Mouse (Mus musculus) induced T-regulatory cell, adult 2 months (primary cell): ENCODE results near the gene Gm28051.

Source experiments
- DNase-seq: peaks from one replicate; pipeline ENCODE4 v3.0.0-alpha.2; 2012; ENCODE audit warnings: low read depth

Gm28051 gene

DNA sequence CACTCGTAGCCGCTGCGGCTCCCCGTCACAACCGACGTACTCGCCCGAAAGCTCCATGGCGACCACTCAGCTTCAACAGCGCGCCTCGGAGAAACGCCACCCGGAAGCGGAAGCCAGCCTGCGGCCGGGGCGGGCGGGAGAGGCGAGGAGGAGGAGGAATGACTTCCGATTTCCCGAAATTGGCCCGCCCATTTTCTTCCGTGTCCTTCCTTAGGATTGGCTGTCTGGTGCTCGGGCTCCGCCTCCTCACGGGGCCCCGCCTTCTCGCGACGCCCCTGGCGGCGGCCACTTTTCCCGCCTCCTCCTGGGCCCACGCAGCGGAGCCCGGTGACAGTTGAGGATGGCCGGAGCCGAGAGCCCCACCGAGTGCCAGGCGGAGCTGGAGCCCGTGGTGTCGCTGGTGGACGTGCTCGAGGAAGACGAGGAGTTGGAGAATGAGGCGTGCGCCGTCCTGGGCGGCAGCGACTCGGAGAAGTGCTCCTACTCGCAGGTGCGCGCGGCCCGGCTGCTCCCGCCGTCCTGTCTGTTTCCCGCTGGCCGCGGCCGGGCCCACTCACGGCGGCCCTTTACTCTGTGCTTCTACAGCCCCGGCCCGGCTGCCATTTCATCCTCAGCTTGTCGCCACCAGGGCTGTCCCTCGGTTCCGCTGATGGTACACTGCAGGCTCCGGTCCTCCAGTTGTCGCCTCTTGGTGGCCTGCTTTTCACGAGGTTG is at the start of gene Gm28051, which contains the start of the genes Gon7 and Ubr7:
Gm28051 (minus strand) TSS at position 77 of the 714 bp plus-strand sequence.
Gon7 (minus strand) TSS at position 115 of the 714 bp plus-strand sequence.
Ubr7 (plus strand) TSS at position 279 of the 714 bp plus-strand sequence.
- peak; percentile 99 for DNase-seq

DNA sequence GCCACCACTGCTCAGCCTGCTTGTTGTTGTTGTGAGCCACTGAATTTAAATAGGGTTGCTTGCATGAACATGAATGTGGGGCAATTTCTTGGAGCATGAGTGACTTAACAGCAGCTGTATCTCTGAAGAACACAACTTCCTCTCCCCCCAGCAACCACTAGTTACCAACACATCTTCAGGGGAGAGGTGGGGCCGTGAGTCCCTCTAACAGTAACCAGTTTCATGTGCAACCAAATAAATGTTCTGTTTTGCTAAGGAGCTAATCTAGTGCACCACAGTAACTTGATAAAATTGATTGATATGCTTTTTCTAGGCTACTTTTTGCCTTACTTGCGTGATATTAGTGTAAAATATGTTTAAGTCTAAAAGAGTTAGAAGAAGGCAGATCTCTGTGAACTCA is 42.0 kb upstream of the Gm28051 start:
- DNase-seq: no peak

DNA sequence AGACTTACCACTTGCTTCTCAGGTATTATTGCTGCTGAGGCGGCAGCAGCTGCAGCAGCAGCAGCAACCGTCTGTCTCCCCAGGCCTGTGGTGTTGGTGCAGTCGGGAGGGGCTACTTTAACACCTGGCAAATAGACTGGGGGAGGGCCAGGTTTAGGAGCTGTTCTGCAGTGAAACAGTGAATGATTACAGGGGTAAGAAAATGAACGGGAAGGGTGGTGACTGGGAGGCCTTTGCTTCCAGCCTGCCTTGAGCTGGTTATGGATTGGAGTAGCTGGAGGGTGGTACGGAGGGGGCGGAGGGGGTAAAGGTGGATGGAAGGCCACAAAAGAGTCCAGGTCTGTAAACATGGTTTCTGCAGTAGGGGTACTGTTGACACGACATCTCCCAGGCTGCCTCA is 30.4 kb upstream of the Gm28051 start:
- no peak for DNase-seq

DNA sequence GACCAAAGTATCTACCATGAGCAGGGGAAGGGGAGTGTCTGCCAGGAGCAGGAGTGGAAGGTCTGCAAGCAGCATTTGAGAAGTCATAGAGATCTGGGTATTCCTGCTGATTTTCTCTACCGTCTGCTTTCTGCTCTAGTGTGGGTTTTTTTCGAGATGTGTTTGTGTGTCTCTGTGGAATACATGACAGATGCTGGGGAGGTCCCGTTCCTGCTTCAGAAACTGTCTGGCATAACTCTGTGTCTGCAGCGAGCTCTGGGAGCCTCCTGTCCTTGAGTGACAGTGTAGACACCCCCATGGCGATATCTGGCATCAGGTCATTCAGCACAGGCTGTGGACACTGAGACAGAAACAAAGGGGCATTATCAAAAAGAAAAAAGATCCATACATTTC is 28.0 kb upstream of the Gm28051 start:
- no peak for DNase-seq

DNA sequence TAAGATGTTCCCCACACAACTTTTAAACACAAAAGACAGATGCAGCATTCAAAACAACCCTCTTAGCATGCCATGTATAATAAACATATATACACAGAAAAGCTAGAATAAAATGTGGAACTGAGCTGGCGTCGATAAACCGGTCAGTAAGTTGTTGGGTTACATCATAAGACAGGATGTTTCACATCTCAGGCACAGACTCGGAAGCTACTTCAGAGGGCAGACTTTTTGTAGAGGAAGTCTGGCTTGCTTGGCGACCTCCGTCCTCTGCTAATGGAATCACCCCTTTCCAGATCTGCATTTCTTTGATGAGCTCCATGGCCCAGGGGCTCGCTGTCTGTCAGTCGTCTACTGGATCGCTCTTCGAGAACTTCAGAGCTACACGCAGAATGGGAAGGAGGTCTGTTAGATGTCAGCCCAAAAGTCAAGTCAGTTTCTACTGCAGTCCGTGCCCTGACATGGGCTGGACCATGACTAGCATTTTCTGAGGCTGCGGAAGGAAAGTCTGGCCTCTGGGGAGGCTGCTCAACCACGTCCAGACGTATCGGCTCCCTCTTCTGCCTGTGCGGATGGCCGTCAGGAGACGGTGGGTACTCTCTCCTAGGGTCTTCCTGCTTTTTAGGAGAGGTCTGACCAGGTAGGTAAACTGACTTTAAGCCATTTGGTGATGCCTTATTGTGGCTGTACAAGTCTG is 27.5 kb upstream of the Gm28051 start:
- DNase-seq: no peak

DNA sequence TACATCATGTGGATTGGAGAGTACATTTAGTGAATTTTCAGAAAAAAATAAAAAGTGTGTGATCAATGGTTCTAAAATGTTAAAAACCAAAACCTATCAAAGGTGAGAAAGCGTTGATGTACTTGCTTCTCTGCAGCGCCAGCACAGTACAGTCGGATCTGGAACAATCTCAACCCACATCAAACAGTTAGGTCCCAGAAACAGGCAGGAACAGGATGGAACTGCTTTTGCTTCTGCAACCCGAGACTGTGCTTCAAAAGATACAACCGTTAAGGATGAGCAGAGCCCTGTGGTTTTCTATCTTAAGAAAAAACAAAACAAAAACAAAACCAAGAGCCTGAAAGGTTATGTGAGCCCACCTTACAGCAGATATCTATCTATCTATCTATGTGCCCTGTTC is 25.3 kb upstream of the Gm28051 start:
- DNase-seq: no peak

DNA sequence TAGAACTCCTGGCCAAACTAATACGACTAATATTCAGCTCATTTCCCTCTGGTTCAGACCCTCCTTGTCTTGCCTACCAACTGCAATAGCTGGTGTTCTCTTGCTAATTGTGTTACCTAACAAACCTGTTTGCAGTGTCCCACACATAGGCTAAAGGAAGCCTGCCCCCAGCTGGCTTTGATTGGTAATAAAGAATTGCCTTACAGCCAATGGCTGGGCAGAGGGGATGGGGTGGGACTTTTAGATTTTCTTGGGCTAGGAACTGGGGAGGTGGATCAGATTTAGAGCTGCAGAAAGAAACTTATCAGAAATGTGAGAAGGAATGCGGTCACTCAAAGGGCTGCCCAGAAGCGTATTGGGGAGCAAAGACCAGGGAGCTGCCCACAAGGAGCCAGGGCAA is 21.9 kb upstream of the Gm28051 start:
- DNase-seq: peak; percentile 36

DNA sequence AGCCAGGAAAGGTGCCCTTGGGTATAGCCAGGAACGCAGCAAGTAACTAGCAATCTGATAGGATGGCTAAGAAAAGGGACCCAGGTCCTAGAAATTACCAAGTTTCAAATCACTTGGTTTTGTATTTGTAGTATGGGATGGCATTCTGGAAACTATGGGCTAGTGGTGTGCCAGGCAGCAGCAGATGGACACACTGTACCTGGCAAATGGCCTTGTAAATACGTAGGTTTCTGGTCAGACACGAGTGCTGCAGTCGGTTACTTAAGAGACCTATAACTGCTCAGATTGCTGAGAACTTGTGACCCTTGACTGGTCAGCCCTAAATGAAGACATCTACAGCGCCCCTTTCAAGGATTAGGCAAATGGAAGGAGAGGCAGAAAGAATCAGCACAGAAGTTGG is 20.6 kb upstream of the Gm28051 start:
- DNase-seq: no peak

DNA sequence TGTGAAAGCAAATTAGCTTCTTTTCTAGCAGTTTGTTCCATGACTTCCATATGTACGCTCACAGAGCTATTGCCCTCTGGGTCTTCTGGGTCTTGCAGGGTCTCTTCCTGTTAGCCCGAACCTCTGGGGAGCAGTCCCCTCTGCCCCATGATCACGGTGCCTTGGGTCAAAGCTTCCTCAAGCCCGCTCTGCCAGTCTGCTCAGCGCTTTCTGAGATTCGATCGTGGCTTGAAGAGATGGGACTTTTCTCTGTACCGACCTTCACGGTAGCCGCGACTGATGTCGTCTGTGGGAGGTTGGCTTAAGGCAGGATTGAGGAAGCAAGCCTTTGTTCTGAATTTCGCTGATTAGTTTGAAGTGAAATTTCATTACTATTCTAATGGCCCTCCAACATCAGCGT is 18.5 kb upstream of the Gm28051 start:
- no peak for DNase-seq

DNA sequence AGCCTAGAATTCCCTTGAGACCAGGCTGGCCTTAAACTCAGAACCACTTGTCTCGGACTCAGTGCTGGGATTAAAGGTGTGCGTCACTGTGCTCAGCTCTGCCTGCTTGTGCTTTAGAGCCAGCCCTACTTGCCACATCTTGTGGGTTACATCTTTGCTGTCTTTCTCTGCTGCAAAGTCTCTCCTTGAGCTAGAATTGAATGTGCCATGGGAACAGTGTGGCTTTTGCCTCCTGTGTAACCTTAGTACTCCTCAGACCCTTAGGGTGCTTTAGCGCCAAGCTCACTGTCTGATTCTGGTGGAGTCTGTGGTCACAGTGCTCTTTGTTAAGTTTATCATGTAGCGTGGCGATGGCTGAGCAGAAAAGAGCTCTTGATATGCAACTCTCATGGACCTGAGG is 15.1 kb upstream of the Gm28051 start:
- no peak for DNase-seq

DNA sequence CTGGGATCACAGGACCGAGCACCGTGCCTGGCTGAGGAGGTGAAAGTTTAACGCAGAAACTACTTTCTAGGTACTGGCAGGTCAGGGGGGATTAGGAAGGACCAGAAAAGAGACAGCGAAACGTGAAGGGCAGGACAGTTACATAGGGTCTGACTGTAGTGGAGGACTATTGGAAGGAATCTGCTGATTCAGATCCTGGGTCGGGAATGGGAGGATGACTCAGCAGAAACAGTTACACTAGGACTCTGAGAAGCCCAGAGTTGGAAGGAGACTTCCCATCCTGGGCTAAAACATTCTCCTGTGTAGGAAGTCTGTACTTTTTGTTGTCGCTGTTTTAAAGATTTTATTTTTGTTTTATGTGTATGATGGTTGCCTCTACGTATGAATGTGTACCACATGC is 14.0 kb upstream of the Gm28051 start:
- no peak for DNase-seq

DNA sequence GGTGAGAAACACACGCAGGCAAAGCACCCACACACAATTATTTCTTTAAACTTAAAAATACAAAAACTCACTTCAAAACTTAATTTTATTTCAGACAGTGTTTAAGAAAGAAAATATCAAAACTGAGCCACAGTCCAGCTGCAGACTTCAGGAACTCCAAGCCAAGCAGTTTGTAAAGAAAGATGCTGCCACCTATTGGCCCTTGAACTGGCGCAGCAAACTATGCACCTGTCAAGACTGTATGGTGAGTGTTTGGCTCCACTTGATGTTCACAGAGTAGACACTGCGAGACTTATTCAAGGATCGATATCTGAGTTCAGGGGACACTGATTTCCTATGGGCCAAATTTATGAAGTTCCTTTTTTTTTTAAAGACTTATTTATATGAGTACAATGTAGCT is 11.4 kb upstream of the Gm28051 start:
- DNase-seq: peak; percentile 48

DNA sequence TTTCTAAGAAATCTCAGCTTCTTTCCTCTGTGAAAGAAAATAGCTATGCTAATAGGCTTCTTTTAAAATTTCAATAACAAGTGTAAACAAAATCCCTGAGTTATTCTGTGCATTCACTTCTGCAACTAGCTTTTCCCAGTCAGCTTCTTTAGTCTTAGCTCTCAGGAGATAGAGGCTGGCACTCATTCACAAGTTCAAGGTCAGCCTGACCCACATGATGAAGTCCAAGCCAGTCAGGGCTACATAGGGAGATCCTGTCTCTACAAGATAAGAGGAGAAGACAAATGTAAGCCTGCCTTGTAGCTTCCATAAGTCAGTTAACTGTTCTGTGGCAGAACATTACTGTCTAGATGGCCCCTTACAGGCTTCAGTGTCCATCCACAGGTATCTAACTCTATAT is 6.1 kb upstream of the Gm28051 start:
- no peak for DNase-seq

DNA sequence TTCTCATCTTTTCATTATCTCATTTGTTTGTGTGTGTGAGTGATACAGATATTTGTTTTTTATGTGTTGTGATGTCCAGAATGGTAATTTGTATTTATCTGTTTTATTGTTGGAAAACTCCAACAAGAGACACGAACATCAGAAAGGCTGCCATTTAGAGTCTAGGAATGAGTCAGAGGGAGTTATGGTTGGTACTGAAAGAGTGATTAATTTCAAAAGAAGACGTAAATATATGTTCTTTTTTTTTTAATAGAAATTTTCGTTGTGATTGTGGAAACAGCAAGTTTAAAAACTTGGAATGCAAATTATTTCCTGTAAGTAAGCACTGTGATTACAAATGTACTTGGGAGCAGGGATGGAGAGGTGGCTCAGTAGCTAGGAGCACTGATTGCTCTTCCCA is 4.1 kb upstream of the Gm28051 start:
- DNase-seq: no peak

DNA sequence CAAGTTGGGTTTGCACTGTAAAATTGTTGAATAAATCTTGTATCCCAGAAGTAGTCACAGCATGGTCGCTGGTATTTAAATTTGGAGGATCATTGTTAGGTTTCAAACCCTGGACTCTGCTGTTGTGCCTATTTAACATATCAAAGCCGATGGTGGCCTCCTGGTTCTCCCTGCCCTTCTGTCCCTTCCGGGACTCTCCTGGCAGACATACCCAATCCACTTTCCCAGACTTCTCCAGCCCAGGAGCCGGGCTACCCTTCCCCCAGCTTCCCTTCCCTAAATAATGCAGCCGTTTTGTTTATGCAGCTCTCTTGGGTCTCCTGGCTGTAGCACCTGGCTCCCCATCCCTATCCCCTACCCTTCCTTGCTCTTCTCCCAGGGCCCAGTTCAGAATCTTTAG is 1.4 kb upstream of the Gm28051 start:
- no peak for DNase-seq

DNA sequence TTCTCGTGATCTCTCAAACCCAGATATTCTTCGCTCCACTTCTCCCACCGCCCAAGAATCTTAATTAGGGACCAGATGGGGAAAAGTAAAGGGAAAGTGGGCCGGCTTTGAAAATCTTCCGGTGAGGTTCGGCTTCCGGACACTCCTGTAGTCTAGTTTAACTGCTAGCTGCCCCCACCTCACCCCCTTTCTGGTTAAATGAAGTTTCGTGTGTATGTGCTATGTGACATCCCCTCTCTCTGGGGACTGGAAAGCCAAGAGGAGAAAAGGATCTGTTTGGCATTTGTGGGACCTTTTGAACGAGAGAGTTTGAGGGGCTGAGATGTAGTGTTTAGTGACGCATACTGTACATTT is 815 bp upstream of the Gm28051 start, which contains the start of gene Gm20604:
Gm20604 (minus strand) TSS at position 270 of the 354 bp plus-strand sequence.
- DNase-seq: peak; percentile 61

DNA sequence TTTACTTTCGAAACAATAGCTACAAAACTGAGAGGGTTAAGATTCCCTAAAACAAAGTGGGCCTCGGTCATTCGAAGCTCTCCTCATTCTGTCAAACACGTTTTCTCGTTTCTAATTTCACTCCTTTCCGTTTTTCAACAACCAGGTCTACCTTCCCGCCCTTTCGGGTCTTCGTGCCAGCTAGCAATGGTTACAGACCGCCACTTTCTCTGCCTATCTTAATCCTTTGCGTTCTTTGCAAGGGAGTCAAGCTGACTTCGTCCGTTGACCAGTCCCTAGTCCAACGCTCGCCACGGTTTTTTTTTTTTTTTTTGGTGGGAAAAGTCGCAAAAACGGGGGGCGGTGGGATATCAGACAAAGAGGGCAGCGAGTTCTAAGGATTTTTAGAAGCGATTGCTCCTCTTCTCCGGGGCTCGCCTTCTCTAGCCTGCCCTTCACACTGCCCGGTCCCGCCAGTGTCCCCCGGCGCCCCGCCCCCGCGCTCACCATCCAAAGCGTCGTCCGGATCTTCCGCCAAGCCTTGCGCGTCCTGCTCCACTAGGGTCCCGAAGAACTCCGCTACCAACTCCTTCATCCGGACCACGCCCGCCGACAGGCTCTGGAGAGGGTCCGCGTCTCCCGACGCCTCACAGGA is 393 bp downstream of the Gm28051 start:
- peak; percentile 54 for DNase-seq

DNA sequence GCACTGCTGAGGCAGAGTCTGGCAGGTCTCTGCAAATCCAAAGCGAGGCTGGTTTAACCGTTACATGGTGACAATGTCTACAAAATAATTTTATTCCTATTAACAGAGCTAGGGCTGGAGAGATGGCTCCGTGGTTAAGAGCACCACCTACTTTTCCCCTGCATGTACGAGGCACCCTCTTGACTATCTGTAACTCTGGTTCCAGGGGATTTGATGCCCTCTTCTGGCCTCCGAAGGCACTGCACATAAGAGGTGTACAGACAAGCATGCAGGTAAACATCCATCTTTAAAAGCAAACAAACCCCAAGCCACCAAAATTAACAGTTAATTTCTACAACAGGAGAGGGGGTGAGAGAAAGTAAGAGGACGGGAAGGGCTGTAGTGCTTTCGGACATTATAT is 1.3 kb downstream of the Gm28051 start:
- peak; percentile 83 for DNase-seq

DNA sequence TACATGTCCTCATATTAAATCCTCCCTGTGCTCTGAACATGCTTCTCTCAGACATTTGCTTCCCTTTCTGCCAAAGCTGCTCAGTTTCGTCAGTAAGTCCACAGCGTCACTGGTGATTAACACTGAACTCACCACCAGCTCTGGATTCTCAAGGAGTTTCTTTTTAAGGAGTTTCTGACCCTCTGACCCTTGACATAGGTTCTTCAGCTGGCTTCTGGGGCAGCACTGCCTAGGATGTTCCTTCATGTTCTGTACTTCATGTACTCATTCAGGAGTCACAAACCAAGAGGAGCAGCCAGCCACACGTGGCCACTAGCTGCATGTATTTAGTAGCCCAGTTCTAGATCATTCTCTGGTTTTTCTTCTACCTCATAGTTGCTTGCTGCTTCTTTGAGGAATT is 9.3 kb downstream of the Gm28051 start:
- DNase-seq: no peak

DNA sequence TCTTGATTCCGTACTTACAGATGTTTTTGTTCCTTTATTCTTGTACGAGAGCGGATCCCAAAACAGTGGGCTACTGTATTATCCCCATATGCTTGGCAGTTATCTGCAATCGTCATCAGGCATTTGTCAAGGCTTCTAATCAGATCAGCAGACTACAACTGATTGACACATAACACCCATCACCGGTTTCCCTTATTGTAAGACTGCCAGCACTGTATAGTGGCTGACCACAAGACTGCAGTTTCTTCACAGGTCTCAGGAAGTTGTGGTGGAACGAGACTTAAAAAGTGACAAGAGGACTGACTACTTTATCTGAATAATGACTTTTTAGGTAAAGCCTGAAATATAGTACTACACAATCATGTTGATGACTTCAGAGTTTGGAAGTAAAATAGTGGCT is 12.7 kb downstream of the Gm28051 start:
- peak; percentile 90 for DNase-seq

DNA sequence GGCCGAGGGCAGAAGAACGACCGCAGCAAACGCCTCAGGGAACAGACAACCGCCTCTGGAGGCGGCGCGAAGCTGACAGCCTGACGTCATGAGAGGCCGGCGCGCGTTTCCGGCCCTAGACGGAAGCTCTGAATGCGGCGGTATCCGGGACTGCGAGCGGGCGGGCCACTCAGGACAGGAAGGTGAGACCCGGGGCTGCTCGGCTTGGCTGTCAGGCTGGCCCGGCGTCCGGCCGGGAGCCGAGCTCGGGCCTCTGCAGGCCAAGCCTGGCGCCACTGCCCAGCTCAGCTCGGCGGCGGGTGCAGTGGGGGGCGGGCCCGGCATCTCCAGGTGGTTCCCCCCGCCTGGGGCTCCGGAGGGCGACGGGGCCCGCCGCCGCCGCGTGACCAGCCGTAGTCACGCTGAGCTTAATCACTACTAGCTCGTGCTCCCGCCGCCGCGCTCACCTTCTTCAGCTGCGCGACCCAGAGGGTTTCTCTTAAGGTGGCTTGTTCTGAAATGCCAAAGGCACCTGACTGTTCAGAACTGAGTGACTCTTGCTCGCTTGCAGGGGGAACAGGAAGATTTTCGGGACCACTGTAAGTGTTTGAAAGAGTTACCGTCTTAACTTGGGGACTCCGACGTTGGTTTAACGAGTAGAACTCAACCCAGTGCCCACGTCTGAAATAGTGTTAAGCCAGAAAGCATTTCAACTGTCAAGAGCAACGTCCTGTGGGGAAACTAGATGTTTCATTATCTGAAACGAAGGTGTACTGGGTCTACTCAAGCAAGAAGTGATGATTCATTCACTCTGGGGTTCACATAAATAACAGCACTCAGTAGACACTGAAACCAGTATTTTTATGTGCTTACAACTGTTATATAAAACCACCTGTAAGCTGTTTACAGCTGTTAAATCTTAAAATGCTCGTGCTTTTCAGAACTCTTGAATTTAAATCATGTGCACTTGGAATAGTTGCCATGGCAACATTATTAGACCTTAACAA is 13.7 kb downstream of the Gm28051 start, which contains the start of the genes Moap1 and Tmem251:
Moap1 (minus strand) TSS at position 73 of the 986 bp plus-strand sequence.
Tmem251 (plus strand) TSS at position 174 of the 986 bp plus-strand sequence.
- DNase-seq: peak; percentile 96
